Mouse (Mus musculus) layer of hippocampus, postnatal 10 days (tissue): ENCODE measurements around the gene Ehbp1l1. TPM values are rescaled to one million over a fixed set of nuclear protein-coding genes. Genes with fewer than 3 reads are reported as not detected.
A peak's percentile ranks its signal among the peaks of the same experiment; 100 is the strongest.

Experiments used
- DNase-seq, 2 experiments: peaks; one replicate each; pipeline ENCODE4 v3.0.0; 2021; ENCODE audit warnings: low spot score in 2 of 2
- microRNA-seq, 2 experiments: library from miRNA; unstranded; fragments of <30 nt; microRNA quantifications; one replicate each; pipeline ENCODE4 v1.2.0; 2021
- total RNA-seq, 2 experiments: library from RNA; stranded (reverse); gene quantifications; 2 replicates each; pipeline ENCODE4 v1.2.3; 2021

Ehbp1l1 gene
- total RNA-seq, 2 experiments from 2014 or later: 33.4 to 41.1 TPM

GRCm38 (mm10) chr19:5684985-5685384 is 41.1 kb downstream of the Ehbp1l1 start:
- DNase-seq: no peak

GRCm38 (mm10) chr19:5684236-5684635 is 41.9 kb downstream of the Ehbp1l1 start:
- no peak for DNase-seq

- no peak for DNase-seq
Observed at GRCm38 (mm10) chr19:5680432-5680831, 45.7 kb downstream of the Ehbp1l1 start.

- no peak for DNase-seq
Observed at GRCm38 (mm10) chr19:5668372-5668771, 57.7 kb downstream of the Ehbp1l1 start.

- DNase-seq: no peak
Observed at GRCm38 (mm10) chr19:5666386-5666785, 59.7 kb downstream of the Ehbp1l1 start.

- no peak for DNase-seq
Observed at GRCm38 (mm10) chr19:5665465-5665864, 60.7 kb downstream of the Ehbp1l1 start.

GRCm38 (mm10) chr19:5664669-5665257 is 61.4 kb downstream of the Ehbp1l1 start:
- DNase-seq: no peak

- peak; percentile 79 to 82 for DNase-seq
Observed at GRCm38 (mm10) chr19:5662981-5663913, 62.9 kb downstream of the Ehbp1l1 start, which contains the start of gene Sipa1. Sipa1 (minus strand) TSS chr19:5663707.

- no peak for DNase-seq
Observed at GRCm38 (mm10) chr19:5662310-5662709, 63.8 kb downstream of the Ehbp1l1 start.

GRCm38 (mm10) chr19:5660942-5661751 is 65.0 kb downstream of the Ehbp1l1 start:
- DNase-seq: no peak

Small RNA genes lying within 50 kb of the gene (microRNA-seq; reads per million reads assigned to microRNA genes)
- 0.22 to 1.4 reads per million in 2 experiments for gene Mir6987

Other genes starting within 250 kb of the Ehbp1l1 start
- gene Mus81, start 237.9 kb downstream of the Ehbp1l1 start, total RNA-seq: 10 to 100 TPM; 34.2 to 40.9 TPM
- 1,000 to 10,000 TPM; 1,802 to 1,826 TPM for gene Cfl1, start 235.9 kb downstream of the Ehbp1l1 start, total RNA-seq
- 1 to 10 TPM; 5.6 to 9.8 TPM for gene 1700020D05Rik, start 222.5 kb downstream of the Ehbp1l1 start, total RNA-seq
- gene Snx32, start 215.8 kb downstream of the Ehbp1l1 start, total RNA-seq: 10 to 100 TPM; 63.1 to 66.2 TPM
- not detected for gene Ovol1, start 165.7 kb downstream of the Ehbp1l1 start, total RNA-seq
- gene Ap5b1, start 158.3 kb downstream of the Ehbp1l1 start, total RNA-seq: 1 to 10 TPM; 8.6 to 8.8 TPM
- gene Rnaseh2c, start 124.4 kb downstream of the Ehbp1l1 start, total RNA-seq: 10 to 100 TPM; 70.8 to 73.5 TPM
- 10 to 100 TPM; 69.7 to 87.5 TPM for gene Kat5, start 116.1 kb downstream of the Ehbp1l1 start, total RNA-seq
- 10 to 100 TPM; 24.4 to 24.7 TPM for gene Rela, start 88.8 kb downstream of the Ehbp1l1 start, total RNA-seq
- gene Sipa1, start 62.6 kb downstream of the Ehbp1l1 start, total RNA-seq: 10 to 100 TPM; 30.0 to 34.2 TPM
- gene Map3k11, start 37.6 kb downstream of the Ehbp1l1 start, total RNA-seq: 10 to 100 TPM; 13.0 to 16.1 TPM
- gene Pcnx3, start 37.4 kb downstream of the Ehbp1l1 start, total RNA-seq: 10 to 100 TPM; 69.7 to 82.6 TPM
- gene Kcnk7, start 21.9 kb downstream of the Ehbp1l1 start, total RNA-seq: not detected
- gene Fam89b, start 3.3 kb upstream of the Ehbp1l1 start, total RNA-seq: 10 to 100 TPM; 44.4 to 46.5 TPM
- 10 to 100 TPM; 33.4 to 35.4 TPM for gene Ltbp3, start 14.6 kb upstream of the Ehbp1l1 start, total RNA-seq
- 10 to 100 TPM; 67.3 to 72.8 TPM for gene Scyl1, start 45.1 kb upstream of the Ehbp1l1 start, total RNA-seq
- gene Frmd8, start 149.0 kb upstream of the Ehbp1l1 start, total RNA-seq: 10 to 100 TPM; 10.7 to 14.8 TPM
- 1 to 10 TPM; 2.1 to 3.6 TPM for gene Slc25a45, start 151.5 kb upstream of the Ehbp1l1 start, total RNA-seq
- gene Tigd3, start 167.8 kb upstream of the Ehbp1l1 start, total RNA-seq: 1 to 10 TPM; 4.4 to 5.5 TPM
- gene Dpf2, start 186.7 kb upstream of the Ehbp1l1 start, total RNA-seq: 10 to 100 TPM; 76.0 to 79.9 TPM
- 1 to 10 TPM; 5.2 to 5.7 TPM for gene Cdc42ep2, start 198.5 kb upstream of the Ehbp1l1 start, total RNA-seq
- gene Pola2, start 237.9 kb upstream of the Ehbp1l1 start, total RNA-seq: 10 to 100 TPM in 1 of 2 experiments, 1 to 10 TPM in 1; 10.0 to 10.1 TPM